Mouse (Mus musculus) lung, postnatal 10 days (tissue): ENCODE results near the gene Mtmr11.
A peak's percentile ranks its signal among the peaks of the same experiment; 100 is the strongest.

Source experiments
- DNase-seq: peaks from one replicate; pipeline ENCODE4 v3.0.0; 2021

The Mtmr11 gene

DNA sequence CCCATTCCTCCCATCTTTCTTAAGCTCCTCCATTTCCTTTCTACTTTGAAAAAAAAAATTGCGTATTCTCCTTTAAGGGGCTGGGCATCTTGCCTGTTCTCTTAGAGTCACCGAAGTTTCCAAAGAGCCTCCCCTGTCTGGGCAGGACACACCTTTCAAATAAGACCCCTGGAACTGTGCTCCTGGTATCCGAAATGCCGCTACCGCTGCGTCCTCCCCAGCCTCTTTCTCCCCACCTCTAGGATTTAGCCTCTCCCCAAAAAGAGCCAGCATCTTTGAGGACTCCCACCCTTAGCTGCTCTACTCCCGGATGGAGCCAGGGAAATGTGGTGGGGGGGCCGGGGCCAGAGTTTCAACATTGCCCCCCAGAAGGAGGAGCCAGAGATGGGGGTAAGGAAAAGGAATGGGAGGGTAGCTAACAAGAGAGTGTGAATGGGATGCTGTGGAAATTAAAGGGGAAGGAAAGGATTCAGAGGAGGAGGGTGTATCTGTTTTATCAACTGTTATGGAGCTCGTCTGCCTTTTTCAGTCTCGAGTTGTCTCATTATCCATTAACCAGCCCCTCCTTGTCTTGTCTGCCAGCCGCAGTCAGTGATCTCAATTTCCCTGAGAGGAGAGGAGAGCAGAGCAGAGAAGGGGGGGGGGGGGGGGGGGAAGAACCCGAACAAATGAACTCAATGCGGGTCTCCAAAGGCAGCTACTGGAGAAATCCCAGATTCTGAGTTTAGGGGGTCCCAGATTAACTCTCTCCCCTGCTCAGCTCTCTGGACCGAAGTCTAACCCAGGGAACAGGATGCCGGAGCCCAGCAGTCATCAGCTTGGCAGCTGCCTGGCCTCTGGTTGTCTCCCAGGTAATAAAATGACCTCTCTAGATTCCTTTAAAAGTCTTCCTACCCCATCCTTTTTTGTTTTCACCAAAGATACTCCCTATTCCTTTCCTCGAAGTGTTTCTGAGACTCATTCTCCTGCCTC lies at the start of gene Mtmr11:
Gene Mtmr11, plus strand, starts transcription at position 136 of the 972 bp plus-strand sequence.
- peak; percentile 61 for DNase-seq

- no peak for DNase-seq
Observed at GRCm38 (mm10) chr3:96113251-96113650, 48.6 kb upstream of the Mtmr11 start.

GRCm38 (mm10) chr3:96118142-96118541 lies 43.7 kb upstream of the Mtmr11 start:
- no peak for DNase-seq

GRCm38 (mm10) chr3:96118702-96119101 lies 43.1 kb upstream of the Mtmr11 start:
- no peak for DNase-seq

GRCm38 (mm10) chr3:96124235-96124634 lies 37.6 kb upstream of the Mtmr11 start:
- no peak for DNase-seq

- no peak for DNase-seq
Observed at GRCm38 (mm10) chr3:96128128-96128527, 33.7 kb upstream of the Mtmr11 start.

GRCm38 (mm10) chr3:96132478-96132877 lies 29.3 kb upstream of the Mtmr11 start:
- no peak for DNase-seq

GRCm38 (mm10) chr3:96133327-96133905 lies 28.4 kb upstream of the Mtmr11 start:
- peak; percentile 9 for DNase-seq

DNA sequence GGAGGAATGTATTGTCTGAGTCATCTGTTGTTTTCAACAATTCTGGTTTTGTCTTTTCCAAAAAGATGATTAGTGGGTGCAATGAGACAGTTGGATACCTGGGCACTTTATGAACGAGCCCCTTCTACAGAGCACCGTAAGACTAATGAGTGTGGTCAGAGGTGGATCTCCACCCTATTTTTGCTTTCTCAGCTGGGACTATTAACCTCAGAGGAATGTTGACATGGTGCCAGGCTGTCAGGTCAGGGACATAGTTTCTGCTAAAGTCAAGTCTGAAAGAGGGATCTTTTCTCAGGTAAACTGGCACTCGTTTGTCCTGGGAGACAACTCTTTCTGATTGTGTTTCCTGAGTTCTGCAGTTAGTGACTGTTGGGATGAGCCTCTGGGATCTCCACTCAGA lies 26.8 kb upstream of the Mtmr11 start:
- DNase-seq: no peak

DNA sequence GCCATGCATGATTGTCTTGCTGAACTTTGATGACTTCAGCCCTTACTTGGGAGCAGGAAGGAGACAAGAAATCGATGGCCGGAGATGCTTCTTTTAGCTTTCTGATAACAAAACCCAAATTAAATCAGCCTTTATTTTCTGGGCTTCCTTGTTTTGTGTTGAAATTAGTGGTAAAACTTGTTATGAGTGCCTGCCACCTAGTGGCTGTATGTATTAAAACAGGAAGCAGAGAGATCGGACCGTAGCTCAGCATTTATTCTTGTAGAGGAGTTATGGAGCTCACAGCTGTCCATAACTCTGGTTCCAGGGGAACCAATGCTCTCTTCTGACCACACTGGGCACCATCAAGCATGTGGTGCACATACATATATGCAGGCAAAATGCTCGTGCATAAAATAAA lies 13.9 kb upstream of the Mtmr11 start:
- DNase-seq: peak; percentile 80

- DNase-seq: no peak
Observed at GRCm38 (mm10) chr3:96151836-96152235, 10.0 kb upstream of the Mtmr11 start.

DNA sequence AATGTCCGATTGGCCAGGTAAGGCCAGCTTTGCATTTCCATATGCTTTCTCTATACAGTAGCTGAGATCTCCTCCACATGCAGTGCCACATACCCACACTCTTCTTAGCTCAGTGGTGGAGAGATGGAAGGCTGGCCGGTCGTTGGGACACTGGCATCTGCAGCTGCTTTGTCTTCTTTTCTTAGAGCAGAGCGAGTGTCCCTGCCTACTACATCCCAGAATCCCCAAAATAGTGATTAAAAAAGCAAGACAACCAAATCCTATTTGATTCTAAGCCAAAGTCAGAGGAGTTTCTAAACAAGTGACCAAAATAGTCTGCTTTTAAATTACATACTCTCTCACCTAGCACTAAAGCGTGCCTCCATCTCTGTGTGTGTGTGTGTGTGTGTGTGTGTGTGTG lies 9.2 kb upstream of the Mtmr11 start:
- no peak for DNase-seq

DNA sequence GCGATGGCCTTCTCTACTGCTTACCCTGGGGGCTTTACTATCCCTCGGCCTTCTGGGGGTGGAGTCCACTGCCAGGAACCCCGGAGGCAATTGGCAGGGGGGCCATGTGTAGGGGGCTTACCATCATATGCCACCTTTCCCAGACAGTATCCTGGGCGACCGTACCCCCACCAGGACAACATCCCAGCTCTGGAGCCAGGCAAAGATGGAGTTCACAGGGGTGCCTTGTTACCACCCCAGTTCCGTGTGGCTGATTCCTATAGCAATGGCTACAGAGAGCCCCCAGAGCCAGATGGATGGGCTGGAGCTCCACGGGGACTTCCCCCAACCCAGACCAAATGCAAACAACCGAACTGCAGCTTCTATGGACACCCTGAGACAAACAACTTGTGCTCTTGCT lies 6.3 kb upstream of the Mtmr11 start:
- no peak for DNase-seq

DNA sequence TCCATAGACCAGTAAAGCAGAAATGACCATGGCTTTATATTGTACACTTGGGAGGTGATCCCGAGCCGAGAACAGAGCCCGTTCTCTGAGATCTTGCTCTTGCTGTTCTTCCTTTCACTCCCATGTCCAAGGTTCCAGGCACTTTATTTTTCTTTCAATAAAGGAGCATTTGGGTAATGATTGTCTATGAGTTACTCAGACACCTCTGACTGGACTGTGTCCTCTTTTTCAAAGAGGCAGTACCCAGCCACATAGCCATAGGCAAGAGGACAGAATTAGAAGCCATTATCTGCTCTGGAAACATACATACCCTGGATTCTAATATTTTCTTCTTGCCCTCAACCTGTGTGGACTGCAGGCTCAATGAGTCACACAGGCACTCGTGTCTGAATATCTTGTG lies 2.0 kb upstream of the Mtmr11 start:
- DNase-seq: no peak

GRCm38 (mm10) chr3:96160222-96160802 lies 1.5 kb upstream of the Mtmr11 start:
- peak; percentile 80 for DNase-seq

- DNase-seq: peak; percentile 70
Observed at GRCm38 (mm10) chr3:96160803-96161516, 844 bp upstream of the Mtmr11 start.

DNA sequence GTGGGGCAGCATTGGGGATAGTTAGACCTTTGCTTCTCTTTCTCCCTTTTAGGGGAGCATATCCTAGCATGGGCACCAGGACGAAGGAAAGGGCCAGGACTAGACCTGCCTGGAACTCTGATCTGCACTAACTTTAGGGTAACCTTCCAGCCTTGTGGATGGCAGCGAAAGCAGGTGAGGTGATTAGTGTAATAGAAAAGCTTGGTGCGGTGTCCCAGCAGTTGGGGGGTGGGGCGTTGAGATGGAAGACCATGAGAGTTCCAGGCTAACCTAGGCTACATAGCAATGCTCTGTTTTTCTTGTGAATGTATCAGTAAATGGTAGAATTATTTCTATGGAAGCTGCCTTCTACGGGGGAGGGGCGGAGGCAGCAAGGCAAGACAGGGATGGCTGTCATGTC lies 1.2 kb downstream of the Mtmr11 start:
- DNase-seq: no peak

GRCm38 (mm10) chr3:96168466-96169158 lies 6.8 kb downstream of the Mtmr11 start:
- peak; percentile 48 for DNase-seq

- no peak for DNase-seq
Observed at GRCm38 (mm10) chr3:96170276-96170675, 8.5 kb downstream of the Mtmr11 start.

DNA sequence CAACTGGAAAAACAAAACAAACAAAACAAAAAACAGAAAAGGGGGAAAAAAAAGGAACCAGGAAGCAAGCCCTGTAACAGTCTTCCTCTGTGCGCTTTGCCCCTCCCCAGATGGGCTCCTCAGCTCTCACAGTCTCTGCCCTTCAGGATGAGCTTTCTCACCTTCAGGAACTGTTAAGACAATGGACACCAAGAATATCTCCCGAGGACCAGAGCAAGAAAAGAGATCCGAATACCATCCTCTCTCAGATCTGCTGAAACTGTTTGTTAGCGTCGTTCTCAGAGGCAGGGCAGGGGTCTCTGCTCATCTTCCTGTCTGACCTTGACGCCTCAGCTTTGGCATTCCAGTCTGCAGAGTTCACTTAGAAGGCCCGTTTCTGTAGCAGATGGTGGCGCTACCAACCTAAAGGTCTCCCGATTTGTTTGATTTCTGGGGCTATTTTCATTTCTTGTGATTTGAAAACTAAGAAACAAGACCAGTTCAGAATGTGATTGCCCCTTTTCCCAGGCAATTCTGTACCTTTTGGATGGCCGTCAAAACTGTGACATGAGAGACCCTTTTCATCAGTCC lies 9.3 kb downstream of the Mtmr11 start:
- DNase-seq: no peak

- DNase-seq: no peak
Observed at GRCm38 (mm10) chr3:96171583-96172196, 9.9 kb downstream of the Mtmr11 start.
